Mouse (Mus musculus) layer of hippocampus, postnatal 14 days (tissue): ENCODE data around the gene Zpbp. TPM values are rescaled to one million over a fixed set of nuclear protein-coding genes. Genes with fewer than 3 reads are reported as not detected.

Experiments used
- total RNA-seq, 2 experiments: library from RNA; stranded (reverse); gene quantifications; 2 replicates each; pipeline ENCODE4 v1.2.3; 2021

Gene Zpbp
- total RNA-seq, 2 experiments from 2014 or later, result 0.88 to 1.1 TPM

Other genes with a start within 250 kb of the Zpbp start
- gene Spata48, start 314 bp downstream of the Zpbp start, total RNA-seq, result 1 to 10 TPM; 1.6 to 3.3 TPM
- gene 4930512M02Rik, start 165.4 kb upstream of the Zpbp start, total RNA-seq, result not detected
- 1 to 10 TPM; 3.2 to 3.9 TPM for gene Ikzf1, start 222.6 kb upstream of the Zpbp start, total RNA-seq